Mouse (Mus musculus) liver, adult 2 months (tissue): ENCODE results near the gene Msl3. TPM values are rescaled to one million over a fixed set of nuclear protein-coding genes. Genes with fewer than 3 reads are reported as not detected.
"Not testable (repeated sequence)": the region's sequence is repeated elsewhere in the genome, so short reads cannot be mapped to it uniquely, and the experiment has no call there.

Experiments used
- DNase-seq: peaks from one replicate; pipeline ENCODE4 v3.0.0-alpha.2; 2011; ENCODE audit warnings: low read depth, low spot score; ENCODE audit errors: extremely low read depth
- H3K27ac ChIP-seq: fragments of 200-500 bp; replicated peaks from 2 replicates; pipeline ENCODE4 v1.5.1; 2012; ENCODE audit warnings: low read depth, mild to moderate bottlenecking, control low read depth, inconsistent platforms, low read length; ENCODE audit not compliant: insufficient read depth
- H3K27me3 ChIP-seq: fragments of 200-500 bp; 2 replicates; pipeline ENCODE4 v1.6.1; 2012; ENCODE audit warnings: mild to moderate bottlenecking, moderate library complexity, low read length, inconsistent platforms; ENCODE audit not compliant: control insufficient read depth, insufficient read depth
- H3K36me3 ChIP-seq: fragments of 200-500 bp; 2 replicates; pipeline ENCODE4 v1.6.1; 2012; ENCODE audit warnings: low read length, inconsistent platforms; ENCODE audit not compliant: control insufficient read depth, insufficient read depth
- H3K4me1 ChIP-seq: fragments of 200-500 bp; 2 replicates; pipeline ENCODE4 v1.6.1; 2011; ENCODE audit warnings: low read length; ENCODE audit not compliant: control insufficient read depth, insufficient read depth
- H3K4me3 ChIP-seq: fragments of 200-500 bp; 2 replicates; pipeline ENCODE4 v1.5.1; 2011; ENCODE audit warnings: low read depth, mild to moderate bottlenecking, control low read depth, low read length, moderate library complexity; ENCODE audit not compliant: insufficient read depth
- H3K79me2 ChIP-seq: fragments of 200-500 bp; 2 replicates; pipeline ENCODE4 v1.6.1; 2012; ENCODE audit warnings: inconsistent platforms, mild to moderate bottlenecking, low read length, moderate library complexity; ENCODE audit not compliant: control insufficient read depth, insufficient read depth
- H3K9ac ChIP-seq: fragments of 200-500 bp; 2 replicates; pipeline ENCODE4 v1.6.1; 2012; ENCODE audit warnings: low read depth, mild to moderate bottlenecking, control low read depth, inconsistent platforms, low read length
- CTCF ChIP-seq: fragments of 200-500 bp; IDR thresholded peaks from 2 replicates; pipeline ENCODE4 v1.5.1; 2011; ENCODE audit warnings: low read depth, low read length, control low read depth
- POLR2A ChIP-seq: fragments of 200-500 bp; IDR thresholded peaks from 2 replicates; pipeline ENCODE4 v1.6.1; 2011; ENCODE audit warnings: low read length, control low read depth; ENCODE audit not compliant: insufficient read depth; ENCODE audit errors: extremely low read depth
- WGBS: fragments of 180-500 bp; shearing (Covaris S2); methylation state at CpG from one replicate; pipeline ENCODE4 v1.1.7; 2018; 5-methylcytosine and 5-hydroxymethylcytosine counted together
- polyA plus RNA-seq: library from polyadenylated mRNA; depleted of rRNA; stranded (reverse); fragments of >200 nt; gene quantifications from 2 replicates; pipeline ENCODE4 v1.2.3, GENCODE M21; 2012
- total RNA-seq: library from RNA; depleted of rRNA; stranded (reverse); fragments of >200 nt; gene quantifications from 2 replicates; pipeline ENCODE4 v1.2.3, GENCODE M21; 2014

Gene Msl3
- total and polyA plus RNA-seq, 2 experiments: 8.5 to 25.9 TPM

DNA sequence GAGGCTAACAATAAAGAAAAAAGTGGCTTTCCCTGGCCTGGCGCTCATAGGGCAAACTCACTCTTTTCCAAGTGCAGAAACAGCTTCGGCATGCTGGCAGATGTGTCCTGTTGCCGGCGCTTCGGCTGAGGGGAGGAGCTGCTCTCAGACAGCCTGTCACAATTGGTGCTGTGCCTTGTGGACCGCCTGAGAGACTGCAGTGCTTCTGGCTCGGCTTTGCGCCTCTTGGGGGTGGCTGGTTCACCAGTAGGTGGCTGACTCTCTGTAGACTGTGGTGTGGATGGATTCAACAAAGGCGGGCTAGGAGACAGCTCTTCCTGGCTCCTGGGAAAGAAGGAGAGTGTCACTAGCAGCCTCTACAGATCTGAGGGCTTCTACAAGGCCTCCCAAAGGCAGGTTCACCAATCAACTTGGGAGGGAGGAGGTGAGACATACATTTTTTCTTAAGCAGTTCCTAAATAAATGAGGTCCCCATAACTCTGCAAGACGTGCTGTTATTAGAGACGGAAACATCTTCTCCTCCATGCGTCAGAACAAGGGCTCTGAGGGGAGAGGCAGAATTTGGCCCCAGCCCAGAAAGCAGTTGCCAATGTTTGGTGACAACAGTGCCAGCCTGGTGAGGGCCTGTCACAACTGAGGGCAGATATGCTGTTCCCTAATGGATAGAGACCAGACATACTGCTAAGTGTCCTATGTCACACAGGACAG, 9.6 kb downstream of the Msl3 start:
- H3K4me3 ChIP-seq: no peak overlapping the region
- H3K27me3 ChIP-seq: no peaks in the 10 kb centered on the region
- no peak for DNase-seq
- H3K36me3 ChIP-seq: peaks cover 20% of the 10 kb centered on the region; the same call in 1 of the 2 replicates
- no peak overlapping the region for H3K9ac ChIP-seq
- TF ChIP-seq CTCF: no peak
- no peak for TF ChIP-seq POLR2A
- H3K27ac ChIP-seq: no peak overlapping the region
- no peaks in the 10 kb centered on the region for H3K4me1 ChIP-seq
- H3K79me2 ChIP-seq: no peaks in the 10 kb centered on the region
- WGBS: 85% methylated on average over 12 of the region's 12 CpGs

DNA sequence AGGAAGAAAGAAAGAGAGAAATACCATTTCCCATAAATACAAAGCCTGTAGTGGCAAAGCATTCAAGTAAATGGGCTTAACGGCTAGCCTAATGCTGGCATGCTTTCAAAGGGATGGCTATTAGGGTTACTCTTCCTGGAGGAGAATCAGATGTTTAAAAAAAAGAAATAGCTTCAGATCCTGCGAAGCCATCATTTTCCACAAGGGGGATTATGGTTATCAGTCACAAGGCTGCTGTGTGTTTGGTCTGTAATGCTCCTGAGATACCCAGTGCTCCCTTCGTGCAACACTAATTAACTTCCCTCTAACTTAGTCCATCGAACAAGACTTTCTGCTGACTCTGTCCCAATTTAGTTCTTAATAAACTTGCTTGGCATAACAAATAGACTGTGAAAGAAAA, 13.5 kb downstream of the Msl3 start:
- DNase-seq: no peak
- Histone ChIP-seq H3K27ac (no peak overlapping the region), H3K9ac (no peak overlapping the region), H3K36me3 (peaks cover 15% of the 10 kb centered on the region; the same call in 1 of the 2 replicates), H3K27me3 (no peaks in the 10 kb centered on the region), H3K4me3 (no peak overlapping the region), H3K4me1 (no peaks in the 10 kb centered on the region), H3K79me2 (no peaks in the 10 kb centered on the region)
- WGBS: 55% methylated on average over 4 of the region's 4 CpGs
- no peak for TF ChIP-seq CTCF
- no peak for TF ChIP-seq POLR2A

DNA sequence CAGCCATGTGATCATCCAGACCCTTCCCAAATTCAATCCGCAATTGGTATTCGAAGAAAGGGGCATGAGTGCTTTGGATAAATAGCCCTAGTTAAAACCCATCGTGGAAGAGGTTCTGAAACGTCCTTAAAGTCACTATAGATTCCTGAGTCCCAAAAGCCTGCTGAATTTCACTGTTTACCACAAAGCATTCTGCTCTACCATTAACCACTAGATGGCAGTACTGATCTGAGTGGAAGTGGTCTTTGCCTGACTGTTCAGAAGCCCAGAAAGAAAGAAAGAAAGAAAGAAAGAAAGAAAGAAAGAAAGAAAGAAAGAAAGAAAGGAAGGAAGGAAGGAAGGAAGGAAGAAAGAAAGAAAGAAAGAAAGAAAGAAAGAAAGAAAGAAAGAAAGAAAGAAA, 13.9 kb downstream of the Msl3 start:
- not testable (repeated sequence) for H3K79me2 ChIP-seq, DNase-seq, H3K4me3 ChIP-seq, H3K9ac ChIP-seq, H3K4me1 ChIP-seq, H3K27me3 ChIP-seq, H3K27ac ChIP-seq
- 68% methylated on average over 4 of the region's 4 CpGs for WGBS
- H3K36me3 ChIP-seq: peaks cover 16% of the 10 kb centered on the region; the same call in 1 of the 2 replicates

DNA sequence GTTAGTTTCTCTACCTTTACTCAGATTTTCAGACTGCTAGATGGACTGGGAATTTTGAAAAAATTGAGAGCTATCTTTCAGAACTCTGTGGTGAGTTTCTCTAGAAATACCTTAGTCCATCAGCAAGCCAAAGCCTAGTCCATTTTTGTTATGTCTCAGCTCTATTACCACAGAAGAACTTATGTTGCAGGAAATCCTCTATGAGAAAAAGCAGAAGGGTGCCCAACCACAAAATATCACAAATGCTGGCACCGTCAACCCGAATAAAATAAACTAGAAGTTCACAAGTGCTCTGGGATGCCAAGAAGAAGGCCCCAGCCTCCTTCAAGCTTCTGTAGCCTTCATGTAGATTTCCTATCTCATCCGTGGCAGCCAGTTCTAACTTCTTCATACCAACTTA, 14.4 kb downstream of the Msl3 start:
- 92% methylated on average over 3 of the region's 3 CpGs for WGBS
- no peaks in the 10 kb centered on the region for H3K27me3 ChIP-seq
- TF ChIP-seq CTCF (no peak), POLR2A (no peak)
- no peak for DNase-seq
- H3K4me1 ChIP-seq: no peaks in the 10 kb centered on the region
- no peak overlapping the region for H3K9ac ChIP-seq
- H3K36me3 ChIP-seq: peaks cover 20% of the 10 kb centered on the region; the same call in 1 of the 2 replicates
- no peak overlapping the region for H3K27ac ChIP-seq
- no peak overlapping the region for H3K4me3 ChIP-seq
- H3K79me2 ChIP-seq: no peaks in the 10 kb centered on the region

DNA sequence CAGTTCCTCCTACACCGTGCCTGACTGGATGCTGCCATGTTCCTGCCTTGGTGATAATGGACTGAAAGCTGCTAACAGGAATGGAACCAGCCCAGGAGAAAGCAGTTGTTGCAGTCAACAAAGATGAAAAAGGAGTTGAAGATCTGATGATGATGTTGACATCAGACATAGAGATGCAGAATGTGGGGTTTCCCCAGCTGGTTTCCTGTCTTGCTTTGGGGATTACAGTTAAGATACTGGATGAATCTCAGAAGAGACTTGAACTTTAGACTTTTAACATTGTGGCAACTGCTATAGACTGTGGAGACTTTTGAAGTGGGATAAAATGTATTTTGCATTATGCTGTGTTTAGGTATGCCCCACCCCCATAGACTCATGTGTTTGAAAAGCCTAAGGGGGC, 15.9 kb downstream of the Msl3 start:
- no peak overlapping the region for H3K4me3 ChIP-seq
- no peak overlapping the region for H3K9ac ChIP-seq
- H3K36me3 ChIP-seq: peaks cover 25% of the 10 kb centered on the region; the same call in 1 of the 2 replicates
- no peak for TF ChIP-seq POLR2A
- no peak for TF ChIP-seq CTCF
- no peaks in the 10 kb centered on the region for H3K79me2 ChIP-seq
- WGBS: 93% methylated on average over 1 of the region's 1 CpGs
- no peaks in the 10 kb centered on the region for H3K4me1 ChIP-seq
- no peak overlapping the region for H3K27ac ChIP-seq
- H3K27me3 ChIP-seq: no peaks in the 10 kb centered on the region
- no peak for DNase-seq

DNA sequence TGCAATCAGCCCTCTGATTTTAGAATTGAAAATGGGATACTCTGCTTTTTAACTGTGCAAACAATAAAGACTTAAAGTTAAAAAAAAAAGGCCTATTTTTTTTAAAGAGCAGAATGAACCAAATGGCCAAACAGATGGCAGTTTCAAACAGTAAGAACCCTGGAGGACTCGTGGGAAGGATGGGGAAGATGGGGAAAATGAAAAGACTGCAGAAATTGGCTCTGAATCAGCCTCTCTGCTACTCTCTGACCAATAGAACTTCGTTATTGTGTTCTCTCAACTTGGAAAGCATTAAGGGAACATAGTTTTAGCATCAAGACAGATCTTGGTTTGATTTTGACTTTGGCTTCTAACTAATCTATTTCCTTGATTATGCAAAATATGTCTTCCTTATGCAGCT, 24.4 kb downstream of the Msl3 start:
- 83% methylated on average over 2 of the region's 2 CpGs for whole genome bisulfite sequencing
- no peak for DNase-seq
- H3K79me2 ChIP-seq: no peaks in the 10 kb centered on the region
- no peak for TF ChIP-seq POLR2A
- TF ChIP-seq CTCF: no peak
- no peaks in the 10 kb centered on the region for H3K4me1 ChIP-seq
- no peak overlapping the region for H3K4me3 ChIP-seq
- H3K36me3 ChIP-seq: peaks cover 18% of the 10 kb centered on the region
- no peak overlapping the region for H3K27ac ChIP-seq
- no peaks in the 10 kb centered on the region for H3K27me3 ChIP-seq
- H3K9ac ChIP-seq: no peak overlapping the region
